Mouse (Mus musculus): ENCODE results near the gene Tmod1.

The Tmod1 gene

DNA sequence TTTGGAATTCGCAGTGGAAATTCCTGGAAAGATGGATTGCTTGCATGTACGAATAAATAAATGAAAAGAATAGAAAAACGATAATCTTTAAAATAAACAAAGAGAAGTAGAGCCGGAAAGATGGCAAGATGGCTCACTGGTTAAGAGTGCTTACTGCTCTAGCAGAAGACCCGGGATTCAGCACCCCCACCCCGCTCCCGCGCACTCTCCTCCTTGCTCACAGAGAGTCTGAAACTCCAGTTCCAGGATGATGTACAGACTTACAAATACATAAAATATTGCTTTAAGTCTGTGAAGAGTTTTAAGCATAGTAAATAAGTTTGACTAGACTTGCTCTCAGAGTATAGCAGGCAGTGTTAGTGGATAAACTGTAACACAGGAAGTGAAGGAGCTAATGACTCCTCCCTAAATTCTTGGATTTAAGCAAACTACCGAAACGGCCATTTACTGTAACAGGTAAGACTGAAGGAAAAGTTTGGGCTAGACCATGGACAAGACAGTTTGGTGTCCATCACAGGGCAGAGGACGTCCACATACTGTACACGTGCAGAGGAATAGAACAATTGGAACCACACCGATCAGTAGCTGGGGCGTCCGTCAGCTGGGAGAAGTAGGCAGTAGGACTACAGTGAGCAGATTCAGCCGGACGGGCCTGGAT, 99.0 kb downstream of the Tmod1 start:
- no peak for DNase-seq

DNA sequence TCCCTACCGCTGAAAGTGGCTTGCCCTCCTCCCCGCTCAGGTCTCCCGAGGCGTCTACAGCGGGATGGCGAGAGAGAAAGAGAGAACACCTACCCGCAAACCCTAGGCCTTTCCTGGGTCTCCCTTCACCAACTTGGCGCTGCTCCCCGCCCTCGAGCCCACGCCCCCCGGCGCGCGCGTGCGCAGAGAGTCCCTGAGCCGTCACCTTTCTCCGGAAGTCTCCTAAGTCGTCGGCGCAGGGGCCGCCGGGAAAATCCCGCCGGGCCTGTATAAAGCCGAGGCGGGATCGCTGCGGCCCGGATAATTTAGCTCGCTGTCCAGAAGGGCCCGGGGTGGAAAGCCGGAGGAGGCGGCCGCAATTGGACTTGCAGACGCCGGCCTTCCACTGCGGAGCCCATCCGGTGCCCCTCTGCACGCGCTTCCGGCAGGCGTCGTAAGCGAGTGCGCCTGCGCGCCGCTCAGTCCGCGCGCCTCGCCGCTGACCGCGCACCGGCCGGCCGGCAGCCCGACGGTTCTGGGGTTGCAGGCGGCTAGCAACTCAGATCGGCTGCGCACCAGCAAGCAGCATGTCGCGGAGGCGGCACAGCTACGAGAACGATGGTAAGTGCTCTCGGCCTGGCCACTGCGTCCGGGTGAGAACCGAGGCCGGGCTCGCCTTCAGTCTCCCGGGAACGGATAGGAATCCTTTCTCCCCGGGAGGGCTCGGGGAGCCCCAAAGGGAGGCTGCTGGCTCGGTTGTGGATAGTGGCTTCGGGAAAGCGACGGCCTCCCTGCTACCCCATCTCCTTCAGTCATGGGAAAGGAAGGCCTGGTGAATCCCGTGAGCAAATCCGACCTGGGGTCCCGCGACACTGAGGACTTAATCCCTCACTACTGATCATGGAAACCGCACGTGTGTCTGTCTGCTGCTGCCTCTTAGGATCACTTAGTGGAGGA, 99.8 kb downstream of the Tmod1 start, which contains the start of the genes Ncbp1 and Tstd2:
Ncbp1 (plus strand) TSS at position 327 of the 936 bp plus-strand sequence.
Tstd2 (minus strand) TSS at position 408 of the 936 bp plus-strand sequence.
- peak; percentile 93 for DNase-seq

DNA sequence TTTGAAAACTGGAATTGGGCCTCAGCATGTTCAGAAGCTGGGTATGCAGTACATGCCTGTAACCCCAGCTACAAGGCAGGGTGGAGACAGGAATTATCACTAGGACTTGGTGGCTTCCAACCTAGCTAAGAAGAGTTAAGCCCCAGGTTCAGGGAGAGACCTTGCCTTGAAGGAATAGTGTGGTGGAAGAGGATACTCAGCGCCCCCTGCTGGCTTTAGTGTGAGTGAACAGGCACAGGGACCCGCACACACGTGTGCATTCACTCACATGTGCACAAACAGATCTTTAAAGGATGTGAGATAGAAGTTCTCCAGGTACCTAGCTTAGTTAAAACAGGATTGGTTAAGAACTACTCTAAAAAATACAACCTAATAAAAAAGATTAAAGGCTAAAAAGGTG, 105.6 kb downstream of the Tmod1 start:
- no peak for DNase-seq

DNA sequence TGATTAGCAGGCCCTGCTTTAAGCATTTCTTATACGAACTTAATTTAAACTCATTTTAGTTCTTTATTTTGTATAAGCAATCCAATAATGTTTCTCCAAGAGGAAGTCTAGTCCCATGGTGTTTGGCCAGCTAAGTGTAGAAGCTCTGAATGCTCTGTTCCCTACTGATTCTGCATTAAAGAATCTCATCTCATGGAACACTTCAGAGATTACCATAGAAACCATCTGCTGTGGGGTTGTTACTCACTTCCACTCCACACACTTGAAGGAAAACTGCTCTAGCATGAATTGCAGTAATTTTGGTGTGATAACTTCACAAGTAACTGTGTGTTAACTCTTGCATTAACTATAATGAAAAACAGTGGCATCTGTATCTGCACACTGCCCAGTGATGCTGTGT, 108.1 kb downstream of the Tmod1 start:
- DNase-seq = no peak

DNA sequence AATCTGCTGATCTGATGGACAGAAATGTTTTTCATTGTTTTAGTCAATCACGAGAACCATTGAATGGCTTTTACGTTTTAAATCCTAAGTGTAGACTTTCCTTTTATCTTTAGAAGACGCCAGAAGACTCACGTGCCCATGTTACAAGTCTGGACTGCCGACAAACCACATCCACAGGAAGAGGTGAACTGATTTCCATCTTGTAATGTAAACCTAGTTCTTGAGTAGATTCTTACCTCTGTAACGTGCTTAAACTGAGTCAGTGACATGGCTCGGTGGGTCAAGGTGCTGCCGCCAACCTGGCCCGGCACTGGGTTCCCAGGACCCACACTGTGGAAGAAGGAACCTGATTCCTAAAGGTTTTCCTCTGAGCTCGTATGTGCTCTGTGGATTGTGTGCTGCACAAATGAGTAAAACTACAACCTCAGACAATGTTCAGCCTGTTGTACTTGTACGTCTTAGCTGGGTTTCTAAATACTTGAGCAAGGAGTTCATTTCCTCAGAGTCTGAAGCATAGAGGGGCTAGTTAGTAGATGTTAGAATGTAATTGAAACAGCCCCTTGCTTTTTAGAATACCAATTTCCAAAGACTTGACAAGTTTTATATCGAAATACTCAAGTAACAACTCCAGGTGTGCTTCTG, 113.3 kb downstream of the Tmod1 start:
- no peak for DNase-seq

DNA sequence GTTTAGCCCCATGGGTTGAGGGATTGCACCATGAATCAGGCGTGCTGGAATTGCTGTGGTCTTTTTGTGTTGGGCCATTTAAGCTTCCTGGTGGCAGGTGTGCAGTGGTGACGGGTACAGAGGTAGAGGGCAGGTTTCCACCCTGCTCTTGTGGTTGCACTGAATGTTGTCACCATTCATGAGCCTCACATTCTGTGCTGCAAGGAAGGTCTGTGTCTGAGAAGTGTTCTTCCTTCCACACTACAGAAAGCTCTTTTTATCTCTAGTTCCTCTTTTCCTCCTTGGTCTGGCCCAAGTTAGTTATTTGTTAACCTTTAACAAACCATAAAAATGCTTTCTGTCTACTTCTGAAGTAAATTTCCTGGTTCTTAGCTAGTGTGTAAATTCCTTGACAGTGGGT, 125.3 kb downstream of the Tmod1 start:
- DNase-seq = no peak

Data from cerebellum, adult 8-10 months (tissue).